Mouse (Mus musculus) liver, embryonic 14.5 days (tissue): ENCODE data around the gene Galntl6. TPM values are rescaled to one million over a fixed set of nuclear protein-coding genes. Genes with fewer than 3 reads are reported as not detected.

Experiments used
- ATAC-seq: fragments of 200-750 bp; cut with Nextera tagmentation; 2 replicates; pipeline ENCODE4 v1.8.0; 2017; ENCODE audit warnings: moderate number of reproducible peaks, mild to moderate bottlenecking, moderate library complexity; ENCODE audit not compliant: insufficient read depth
- DNase-seq, 3 experiments: peaks; one replicate each; pipeline ENCODE4 v3.0.0-alpha.2; 2012 to 2013; ENCODE audit warnings: low read depth in 3 of 3, low spot score in 3 of 3
- H3K27ac ChIP-seq: fragments of 300-500 bp; sonication (generic); 2 replicates; pipeline ENCODE4 v1.5.1; 2014; ENCODE audit warnings: moderate library complexity, mild to moderate bottlenecking, control low read depth, inconsistent platforms
- H3K27me3 ChIP-seq: fragments of 300-500 bp; sonication (generic); 2 replicates; pipeline ENCODE4 v1.6.1; 2014; ENCODE audit warnings: mild to moderate bottlenecking, low read length, moderate library complexity; ENCODE audit not compliant: control insufficient read depth, insufficient read depth
- H3K36me3 ChIP-seq: fragments of 300-500 bp; sonication (generic); replicated peaks from 2 replicates; pipeline ENCODE4 v1.6.1; 2014; ENCODE audit warnings: low read depth; ENCODE audit not compliant: control insufficient read depth, insufficient read depth
- H3K4me1 ChIP-seq, 2 experiments: fragments of 200-500 bp in 1 of 2; fragments of 300-500 bp in 1 of 2; sonication (generic) in 1 of 2; replicated peaks; 2 replicates each; pipeline ENCODE4 v1.6.1; 2012 to 2014; ENCODE audit warnings: antibody characterized with exemption in 1 of 2, inconsistent platforms in 1 of 2, low read length in 1 of 2; ENCODE audit not compliant: control insufficient read depth in 2 of 2, insufficient read depth in 2 of 2
- H3K4me2 ChIP-seq: fragments of 300-500 bp; sonication (generic); 2 replicates; pipeline ENCODE4 v1.6.1; 2014; ENCODE audit warnings: low read depth, mild to moderate bottlenecking, control low read depth, moderate library complexity
- H3K4me3 ChIP-seq, 2 experiments: fragments of 200-500 bp in 1 of 2; fragments of 300-500 bp in 1 of 2; sonication (generic) in 1 of 2; 2 replicates each; pipeline ENCODE4 v1.5.1; 2012 to 2014; ENCODE audit warnings: low read depth in 2 of 2, low read length in 2 of 2, mild to moderate bottlenecking in 2 of 2, control low read depth in 1 of 2, inconsistent platforms in 1 of 2, moderate library complexity in 1 of 2; ENCODE audit not compliant: insufficient read depth in 1 of 2
- H3K9ac ChIP-seq: fragments of 300-500 bp; sonication (generic); replicated peaks from 2 replicates; pipeline ENCODE4 v1.6.1; 2014; ENCODE audit warnings: mild to moderate bottlenecking, control low read depth, moderate library complexity
- H3K9me3 ChIP-seq: fragments of 300-500 bp; sonication (generic); 2 replicates; pipeline ENCODE4 v1.6.1; 2016; ENCODE audit warnings: low read length, mixed read lengths; ENCODE audit not compliant: control insufficient read depth
- CTCF ChIP-seq: IDR thresholded peaks from 2 replicates; pipeline ENCODE4 v1.5.1; 2016; ENCODE audit warnings: antibody characterized with exemption, low read depth, control low read depth
- EP300 ChIP-seq: IDR thresholded peaks from 2 replicates; pipeline ENCODE4 v1.6.1; 2016; ENCODE audit warnings: antibody characterized with exemption, low read depth
- WGBS: fragments of 180-500 bp; shearing (Covaris S2); extraction: QIAGEN DNeasy Blood & Tissue Kit; methylation state at CpG from one replicate; pipeline ENCODE4 v1.1.7; 2014; ENCODE audit not compliant: insufficient replicate concordance; 5-methylcytosine and 5-hydroxymethylcytosine counted together
- polyA plus RNA-seq, 2 experiments: library from polyadenylated mRNA; depleted of rRNA in 1 of 2; stranded (reverse) in 1 of 2; unstranded in 1 of 2; fragments of >200 nt; fragmentation: Nextera tagmentation in 1 of 2; extraction: Ambion mirVana in 1 of 2; gene quantifications; 2 replicates each; pipeline versions ENCODE4 v1.2.1 to v1.2.3; 2012 to 2014

Gene Galntl6
- polyA plus RNA-seq, 2 experiments, result not detected

GRCm38 (mm10) chr8:58655631-58656030 is 256.8 kb downstream of the Galntl6 start:
- WGBS, result 48% methylated on average over 4 of the region's 4 CpGs
- no peaks in the 10 kb centered on the region for H3K9me3 ChIP-seq
- H3K27me3 ChIP-seq, result no peaks in the 10 kb centered on the region
- no peak for ATAC-seq
- DNase-seq, result no peak
- H3K9ac ChIP-seq, result no peak overlapping the region
- no peak overlapping the region for H3K27ac ChIP-seq
- H3K4me3 ChIP-seq, result no peak overlapping the region
- no peak overlapping the region for H3K4me2 ChIP-seq
- no peaks in the 10 kb centered on the region for H3K36me3 ChIP-seq
- H3K4me1 ChIP-seq, result no peaks in the 10 kb centered on the region
- TF ChIP-seq EP300 (no peak), CTCF (no peak)

- Histone ChIP-seq H3K9ac (no peak overlapping the region), H3K27me3 (no peaks in the 10 kb centered on the region), H3K4me1 (no peaks in the 10 kb centered on the region), H3K9me3 (no peaks in the 10 kb centered on the region), H3K4me3 (no peak overlapping the region), H3K27ac (no peak overlapping the region), H3K36me3 (no peaks in the 10 kb centered on the region), H3K4me2 (no peak overlapping the region)
- ATAC-seq, result no peak
- DNase-seq, result no peak
- 53% methylated on average over 4 of the region's 4 CpGs for WGBS
- TF ChIP-seq EP300 (no peak), CTCF (no peak)
These were observed 306.0 kb downstream of the Galntl6 start for GRCm38 (mm10) chr8:58606451-58606850.

DNA sequence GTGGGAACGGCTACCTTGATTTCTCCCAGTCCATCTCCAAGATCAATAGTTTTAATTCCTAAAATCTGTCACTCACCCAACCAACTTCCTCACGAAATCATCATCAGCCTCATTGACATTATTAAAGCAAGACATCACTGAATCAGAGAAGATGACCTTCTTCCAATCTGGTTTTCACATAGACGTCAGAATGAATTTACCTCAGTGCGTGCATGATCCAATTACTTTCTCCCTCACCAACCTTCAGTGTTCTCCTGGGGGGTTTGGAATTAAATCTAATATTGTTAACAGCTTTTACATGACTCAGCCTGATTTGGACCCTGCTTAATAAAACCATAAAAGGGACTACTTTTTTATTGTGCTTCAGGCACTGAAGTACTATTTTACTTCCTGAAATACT is 307.7 kb downstream of the Galntl6 start:
- Histone ChIP-seq H3K9ac (no peak overlapping the region), H3K4me3 (no peak overlapping the region), H3K4me2 (no peak overlapping the region), H3K27me3 (no peaks in the 10 kb centered on the region), H3K27ac (no peak overlapping the region), H3K9me3 (no peaks in the 10 kb centered on the region), H3K4me1 (no peaks in the 10 kb centered on the region), H3K36me3 (no peaks in the 10 kb centered on the region)
- DNase-seq (no peak), ATAC-seq (no peak)
- 55% methylated on average over 4 of the region's 4 CpGs for WGBS
- no peak for TF ChIP-seq EP300
- TF ChIP-seq CTCF, result no peak

DNA sequence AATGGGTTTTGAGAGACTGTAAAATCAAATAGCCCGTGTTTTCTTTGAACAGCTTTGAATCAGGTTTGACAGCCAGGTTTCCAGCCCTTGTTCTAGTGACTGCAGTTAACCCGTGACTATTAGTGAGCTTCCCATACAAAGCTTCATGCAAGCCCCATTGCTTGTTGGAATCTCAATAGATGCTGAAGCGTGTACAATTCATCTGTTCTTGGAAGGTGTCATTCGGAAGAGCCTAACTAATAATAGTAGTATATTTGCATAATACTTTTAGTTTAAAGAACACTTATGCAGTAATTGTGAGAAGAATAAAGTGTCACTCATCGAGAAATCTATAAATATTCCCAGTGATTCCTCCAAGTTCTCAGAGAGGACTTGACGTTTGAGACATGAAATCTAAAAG is 314.6 kb downstream of the Galntl6 start:
- TF ChIP-seq EP300, result no peak
- TF ChIP-seq CTCF, result no peak
- 56% methylated on average over 6 of the region's 6 CpGs for WGBS
- no peak for ATAC-seq
- Histone ChIP-seq H3K27ac (no peak overlapping the region), H3K36me3 (no peaks in the 10 kb centered on the region), H3K27me3 (no peaks in the 10 kb centered on the region), H3K4me3 (no peak overlapping the region), H3K4me2 (no peak overlapping the region), H3K9ac (no peak overlapping the region), H3K4me1 (no peaks in the 10 kb centered on the region), H3K9me3 (no peaks in the 10 kb centered on the region)
- DNase-seq, result no peak

- Histone ChIP-seq H3K4me3 (no peak overlapping the region), H3K27ac (no peak overlapping the region), H3K27me3 (no peaks in the 10 kb centered on the region), H3K4me2 (no peak overlapping the region), H3K36me3 (no peaks in the 10 kb centered on the region), H3K9me3 (no peaks in the 10 kb centered on the region), H3K4me1 (no peaks in the 10 kb centered on the region), H3K9ac (no peak overlapping the region)
- 53% methylated on average over 1 of the region's 1 CpGs for WGBS
- TF ChIP-seq EP300, result no peak
- TF ChIP-seq CTCF, result no peak
- no peak for DNase-seq
- ATAC-seq, result no peak
These were observed 337.1 kb downstream of the Galntl6 start for GRCm38 (mm10) chr8:58575346-58575745.

DNA sequence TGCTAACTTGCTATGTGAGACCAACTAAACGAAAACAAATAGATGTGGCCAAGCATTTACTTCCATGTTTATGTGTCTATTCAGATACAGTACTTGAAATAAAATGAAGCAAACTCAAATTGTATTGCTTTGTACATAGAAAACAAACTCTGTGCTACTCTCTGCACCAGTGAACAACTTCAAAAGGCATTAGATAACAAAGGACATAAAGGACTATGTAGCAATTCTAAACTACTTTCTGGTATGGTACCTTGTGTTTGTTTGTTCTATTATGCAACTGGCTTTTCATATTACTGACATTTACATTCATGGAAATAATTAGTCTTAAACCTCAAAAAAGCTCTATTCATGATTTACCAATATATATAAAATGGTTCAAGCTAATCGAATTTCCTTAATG is 344.4 kb downstream of the Galntl6 start:
- TF ChIP-seq CTCF (no peak), EP300 (no peak)
- Histone ChIP-seq H3K9ac (no peak overlapping the region), H3K27ac (no peak overlapping the region), H3K27me3 (no peaks in the 10 kb centered on the region), H3K36me3 (no peaks in the 10 kb centered on the region), H3K4me1 (no peaks in the 10 kb centered on the region), H3K9me3 (no peaks in the 10 kb centered on the region), H3K4me3 (no peak overlapping the region), H3K4me2 (no peak overlapping the region)
- WGBS, result 29% methylated on average over 2 of the region's 2 CpGs
- no peak for DNase-seq
- no peak for ATAC-seq
